Mouse (Mus musculus) bone marrow macrophage, adult 2 months (primary cell): Measurements from ENCODE around the gene Cep89. TPM values are rescaled to one million over a fixed set of nuclear protein-coding genes. Genes with fewer than 3 reads are reported as not detected.

Source experiments
- H3K27ac ChIP-seq: 2 replicates; pipeline ENCODE4 v1.5.1; 2012; ENCODE audit warnings: low read depth, low read length; ENCODE audit not compliant: insufficient read depth
- H3K4me1 ChIP-seq: 2 replicates; pipeline ENCODE4 v1.6.1; 2012; ENCODE audit warnings: low read length; ENCODE audit not compliant: control insufficient read depth, insufficient read depth
- H3K4me3 ChIP-seq: 2 replicates; pipeline ENCODE4 v1.5.1; 2012; ENCODE audit warnings: mild to moderate bottlenecking, low read length, moderate library complexity; ENCODE audit not compliant: insufficient read depth
- CTCF ChIP-seq: IDR thresholded peaks from 2 replicates; pipeline ENCODE4 v1.5.1; 2012; ENCODE audit warnings: low read depth, mild to moderate bottlenecking, low read length, moderate library complexity
- POLR2A ChIP-seq: IDR thresholded peaks from 2 replicates; pipeline ENCODE4 v1.6.1; 2012; ENCODE audit warnings: mild to moderate bottlenecking, low read depth, low read length, borderline replicate concordance
- polyA plus RNA-seq: library from polyadenylated mRNA; stranded (reverse); fragments of >200 nt; gene quantifications from 2 replicates; pipeline ENCODE4 v1.2.4, GENCODE M21; 2012; ENCODE audit not compliant: missing spikeins, insufficient read depth, insufficient read length

Cep89 gene
- polyA plus RNA-seq, 1 experiment: 16.6 TPM

DNA sequence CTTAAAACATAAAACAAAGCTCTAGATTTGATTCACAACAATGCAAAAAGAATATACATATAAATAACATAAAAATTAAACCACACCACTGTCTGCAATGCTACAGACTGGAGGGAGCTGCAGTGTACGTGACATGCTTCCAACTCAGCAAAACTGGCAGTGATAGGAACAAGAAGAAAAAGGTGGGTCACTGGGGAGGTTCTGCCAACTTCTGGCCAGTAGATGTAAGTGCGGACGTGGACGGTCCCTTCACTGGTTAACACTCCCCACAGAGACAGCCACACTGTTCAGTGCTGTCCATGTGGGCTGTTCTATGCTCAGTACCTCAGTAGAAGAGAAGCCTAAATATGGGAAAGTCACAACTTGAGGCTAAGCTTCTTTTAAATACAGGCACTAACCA is 74.0 kb downstream of the Cep89 start:
- Histone ChIP-seq H3K27ac (no peak overlapping the region), H3K4me3 (no peak overlapping the region), H3K4me1 (no peaks in the 10 kb centered on the region)
- TF ChIP-seq POLR2A (no peak), CTCF (no peak)

DNA sequence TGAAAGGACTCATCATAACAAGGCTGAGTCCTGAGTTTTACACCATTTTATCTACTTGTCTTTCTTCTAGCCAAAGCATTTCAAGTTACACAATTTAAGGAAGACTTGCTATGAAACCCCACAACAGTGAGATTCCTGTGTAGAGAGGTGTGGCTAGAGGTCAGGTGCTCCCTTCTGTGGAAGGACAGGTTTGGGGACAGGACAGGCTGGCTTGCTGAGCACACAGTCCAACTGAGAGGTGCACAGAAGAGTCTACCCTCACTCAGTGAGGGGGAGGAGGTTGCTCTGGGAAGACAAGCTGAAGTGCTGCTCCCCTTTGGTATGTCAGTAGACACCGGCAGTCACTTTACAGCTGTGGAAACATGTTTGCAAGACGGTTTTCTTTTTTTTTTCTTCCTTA is 79.6 kb downstream of the Cep89 start:
- TF ChIP-seq CTCF (no peak), POLR2A (no peak)
- Histone ChIP-seq H3K4me3 (no peak overlapping the region), H3K4me1 (no peaks in the 10 kb centered on the region), H3K27ac (no peak overlapping the region)

GRCm38 (mm10) chr7:35485126-35485525 is 88.3 kb downstream of the Cep89 start:
- TF ChIP-seq CTCF (no peak), POLR2A (no peak)
- Histone ChIP-seq H3K27ac (no peak overlapping the region), H3K4me1 (no peaks in the 10 kb centered on the region), H3K4me3 (no peak overlapping the region)

DNA sequence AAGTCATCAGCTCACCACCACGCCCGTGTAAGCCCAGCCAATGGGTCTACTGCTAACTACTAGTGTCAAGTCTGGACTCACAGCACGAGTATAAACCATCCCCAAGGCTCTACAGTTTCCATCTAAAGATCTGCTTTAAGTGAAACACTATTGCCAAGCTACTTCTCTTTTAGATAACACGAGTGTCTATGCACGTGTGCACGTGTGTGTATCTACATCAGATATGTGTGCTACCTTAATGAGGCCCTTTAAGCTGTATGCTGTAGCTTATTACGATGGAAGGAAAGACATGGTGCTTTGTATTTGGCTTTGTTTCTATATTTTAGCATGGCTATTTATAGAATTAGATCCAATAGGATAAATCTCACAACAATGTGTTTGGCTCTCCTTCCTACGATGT is 89.7 kb downstream of the Cep89 start:
- no peak overlapping the region for H3K4me3 ChIP-seq
- TF ChIP-seq POLR2A: no peak
- TF ChIP-seq CTCF: no peak
- H3K27ac ChIP-seq: no peak overlapping the region
- H3K4me1 ChIP-seq: no peaks in the 10 kb centered on the region

Other genes with a start within 250 kb of the Cep89 start
- gene Slc7a10, start 210.7 kb upstream of the Cep89 start, polyA plus RNA-seq: not detected in 2 replicates
- gene Lrp3, start 181.5 kb upstream of the Cep89 start, polyA plus RNA-seq: 0.20 TPM in 1 of 2 replicates, not detected in the other
- gene Gpatch1, start 78.6 kb upstream of the Cep89 start, polyA plus RNA-seq: 9.5 and 13.2 TPM in 2 replicates
- 0.20 TPM in 1 of 2 replicates, not detected in the other for gene Rhpn2, start 62.9 kb upstream of the Cep89 start, polyA plus RNA-seq
- gene Faap24, start 199 bp upstream of the Cep89 start, polyA plus RNA-seq: 8.1 and 8.5 TPM in 2 replicates
- not detected in 2 replicates for gene Slc7a9, start 51.8 kb downstream of the Cep89 start, polyA plus RNA-seq
- gene Tdrd12, start 140.7 kb downstream of the Cep89 start, polyA plus RNA-seq: not detected in 2 replicates
- gene Nudt19, start 159.3 kb downstream of the Cep89 start, polyA plus RNA-seq: 19.2 and 19.7 TPM in 2 replicates
- gene Rgs9bp, start 188.5 kb downstream of the Cep89 start, polyA plus RNA-seq: not detected in 2 replicates
- gene Ankrd27, start 189.2 kb downstream of the Cep89 start, polyA plus RNA-seq: 22.7 and 29.4 TPM in 2 replicates